In genomic region chr10:61212817-61213216, GRCm38 (mm10) we compare ENCODE assay signal across 10 mouse cellular contexts. TPM values are rescaled to one million over a fixed set of nuclear protein-coding genes. Genes with fewer than 3 reads are reported as not detected.
DNase-seq lines count a peak whose midpoint lies in the region; ATAC-seq and TF ChIP-seq lines count a peak whose summit lies in the region.
"Had no signal": no experiment of that assay in that cellular context is flagged by ENCODE, and none has a peak within 500 bp of the region (broad histone marks: within the 10 kb centered on the region; RNA-seq: fewer than 3 reads in every experiment).

No protein-coding gene starts in this region.

- no peak overlapping the region for H3K4me3 ChIP-seq in heart, postnatal 0 days (ENCODE audit: low read depth, low read length)
- H3K4me3 ChIP-seq in E14TG2a.4 (replicated peaks; ENCODE audit: low read length) = peak overlapping the region; percentile 55; the same call in 1 of the 2 replicates
- no peak overlapping the region for H3K4me3 ChIP-seq in embryonic facial prominence, embryonic 11.5 days (ENCODE audit: low read depth, low read length)
- no peak overlapping the region for H3K4me3 ChIP-seq in liver, embryonic 12.5 days
- H3K4me3 ChIP-seq: midbrain, embryonic 13.5 days had no signal

- H3K27me3 ChIP-seq in heart, postnatal 0 days (ENCODE audit: control insufficient read depth, insufficient read depth, low read length) = 0 out of 2 replicates have a peak, but pooled peaks cover 4% of the 10 kb centered on the region
- no peaks in the 10 kb centered on the region for H3K27me3 ChIP-seq in E14TG2a.4 (ENCODE audit: insufficient read depth, low read length)
- no peaks in the 10 kb centered on the region for H3K27me3 ChIP-seq in embryonic facial prominence, embryonic 11.5 days (ENCODE audit: control insufficient read depth, insufficient read depth, low read length)
- H3K27me3 ChIP-seq in liver, embryonic 12.5 days (replicated peaks) = peaks cover 21% of the 10 kb centered on the region

- no peaks in the 10 kb centered on the region for H3K36me3 ChIP-seq in heart, postnatal 0 days (replicated peaks; ENCODE audit: control insufficient read depth, insufficient read depth, low read length)
- peaks cover 47% of the 10 kb centered on the region for H3K36me3 ChIP-seq in E14TG2a.4 (ENCODE audit: insufficient read depth, low read length)
- no peaks in the 10 kb centered on the region for H3K36me3 ChIP-seq in embryonic facial prominence, embryonic 11.5 days (replicated peaks; ENCODE audit: control insufficient read depth, insufficient read depth, low read depth, low read length)
- H3K36me3 ChIP-seq in liver, embryonic 12.5 days = no peaks in the 10 kb centered on the region
- H3K36me3 ChIP-seq: midbrain, embryonic 13.5 days had no signal

- H3K9ac ChIP-seq in heart, postnatal 0 days (replicated peaks; ENCODE audit: low read depth, low read length) = no peak overlapping the region
- no peak overlapping the region for H3K9ac ChIP-seq in embryonic facial prominence, embryonic 11.5 days (replicated peaks; ENCODE audit: low read length)
- H3K9ac ChIP-seq in liver, embryonic 12.5 days = no peak overlapping the region
- H3K9ac ChIP-seq: midbrain, embryonic 13.5 days had no signal

- no peak for TF ChIP-seq EP300 in heart, postnatal 0 days (IDR thresholded peaks at IDR 0.05; ENCODE audit: low read depth)

- H3K4me1 ChIP-seq in heart, postnatal 0 days (ENCODE audit: control insufficient read depth, insufficient read depth) = no peaks in the 10 kb centered on the region
- peaks cover 41% of the 10 kb centered on the region for H3K4me1 ChIP-seq in E14TG2a.4 (replicated peaks; ENCODE audit: low read depth, low read length)
- H3K4me1 ChIP-seq in embryonic facial prominence, embryonic 11.5 days (ENCODE audit: control insufficient read depth, insufficient read depth, low read length) = no peaks in the 10 kb centered on the region
- H3K4me1 ChIP-seq in liver, embryonic 12.5 days = peaks cover 4% of the 10 kb centered on the region

- H3K9me3 ChIP-seq in heart, postnatal 0 days (replicated peaks; ENCODE audit: control insufficient read depth, low read length) = no peaks in the 10 kb centered on the region; the same call in 1 of the 2 replicates
- no peaks in the 10 kb centered on the region for H3K9me3 ChIP-seq in E14TG2a.4 (ENCODE audit: low read length)
- H3K9me3 ChIP-seq in embryonic facial prominence, embryonic 11.5 days (replicated peaks; ENCODE audit: control insufficient read depth, low read length) = no peaks in the 10 kb centered on the region
- H3K9me3 ChIP-seq in liver, embryonic 12.5 days (replicated peaks) = no peaks in the 10 kb centered on the region
- H3K9me3 ChIP-seq: midbrain, embryonic 13.5 days had no signal

- H3K4me2 ChIP-seq in heart, postnatal 0 days (ENCODE audit: low read depth, low read length) = no peak overlapping the region
- H3K4me2 ChIP-seq in embryonic facial prominence, embryonic 11.5 days (ENCODE audit: low read depth, low read length) = peak overlapping the region; percentile 10; the same call in 1 of the 2 replicates
- peak overlapping the region; percentile 26 for H3K4me2 ChIP-seq in liver, embryonic 12.5 days
- H3K4me2 ChIP-seq: midbrain, embryonic 13.5 days had no signal

- DNase-seq in heart, postnatal 0 days (ENCODE audit: low spot score) = no peak
- no peak for DNase-seq in heart, adult 9 months (ENCODE audit: low spot score in 2 of 2)
- no peak for DNase-seq in embryonic facial prominence, embryonic 11.5 days (ENCODE audit: low spot score)
- no peak for DNase-seq in left cerebral cortex, adult 9 months (ENCODE audit: low spot score in 2 of 2)
- no peak for DNase-seq in testis, postnatal 14 days (ENCODE audit: low spot score)
- DNase-seq in ovary, postnatal 36 days (ENCODE audit: low spot score) = no peak

- 0 out of 2 replicates have a peak, but pooled peaks have one; percentile 22 for ATAC-seq in heart, postnatal 0 days (ENCODE audit: insufficient read depth, low read depth)
- 0 out of 2 replicates have a peak, but pooled peaks have one; percentile 76 for ATAC-seq in embryonic facial prominence, embryonic 11.5 days (replicated peaks; ENCODE audit: insufficient number of reproducible peaks, low FRiP score, low TSS enrichment, low read depth)
- peak; percentile 60 for ATAC-seq in liver, embryonic 12.5 days
- ATAC-seq: midbrain, embryonic 13.5 days had no signal

- no peak for TF ChIP-seq CTCF in heart, postnatal 0 days (IDR thresholded peaks at IDR 0.05; ENCODE audit: low read depth)
- no peak for TF ChIP-seq CTCF in E14TG2a.4 (conservative IDR thresholded peaks at IDR 0.05; ENCODE audit: low read length)

- H3K27ac ChIP-seq in heart, postnatal 0 days (ENCODE audit: low read depth) = no peak overlapping the region
- no peak overlapping the region for H3K27ac ChIP-seq in embryonic facial prominence, embryonic 11.5 days (replicated peaks; ENCODE audit: low read depth, low read length)
- H3K27ac ChIP-seq in liver, embryonic 12.5 days = no peak overlapping the region
- H3K27ac ChIP-seq: kidney, postnatal 0 days; midbrain, embryonic 13.5 days had no signal

- WGBS in heart, postnatal 0 days = 23% methylated on average over 10 of the region's 11 CpGs
- WGBS in embryonic facial prominence, embryonic 11.5 days = 12% methylated on average over 11 of the region's 11 CpGs
- 9% methylated on average over 11 of the region's 11 CpGs for WGBS in liver, embryonic 12.5 days (ENCODE audit: insufficient replicate concordance)

RNA-seq across cellular contexts. Expression of gene Tbata, which starts 41.1 kb away (rescaled TPM):
- total RNA-seq in heart, postnatal 0 days (2014; rRNA removed; ENCODE audit: low replicate concordance) = not detected in 2 replicates
- polyA plus RNA-seq in heart, postnatal 0 days (2015; fragmentation: Nextera tagmentation; extraction: Ambion mirVana) = 0.16 and 0.36 TPM in 2 replicates
- polyA plus RNA-seq in embryonic facial prominence, embryonic 11.5 days (2014; fragmentation: Nextera tagmentation; extraction: Ambion mirVana) = not detected in 2 replicates
- not detected in 2 replicates for polyA plus RNA-seq in liver, embryonic 12.5 days (2016; fragmentation: Nextera tagmentation; extraction: Ambion mirVana)

Comparison
In these comparisons a context has a peak if more than half of its experiments do, and no peak if none do; other contexts are left out.
1. ATAC-seq: peak in every context shown above with its lines; median percentile 76 in embryonic facial prominence, embryonic 11.5 days; 60 in liver, embryonic 12.5 days; 22 in heart, postnatal 0 days.